Mouse (Mus musculus) heart, postnatal 0 days (tissue): ENCODE results near the gene Pnpo.

Source experiments
- CTCF ChIP-seq: IDR thresholded peaks from 2 replicates; pipeline ENCODE4 v1.5.1; 2016; ENCODE audit warnings: antibody characterized with exemption, control low read depth, low read depth
- EP300 ChIP-seq: IDR thresholded peaks from 2 replicates; pipeline ENCODE4 v1.6.1; 2016; ENCODE audit warnings: antibody characterized with exemption, low read depth

DNA sequence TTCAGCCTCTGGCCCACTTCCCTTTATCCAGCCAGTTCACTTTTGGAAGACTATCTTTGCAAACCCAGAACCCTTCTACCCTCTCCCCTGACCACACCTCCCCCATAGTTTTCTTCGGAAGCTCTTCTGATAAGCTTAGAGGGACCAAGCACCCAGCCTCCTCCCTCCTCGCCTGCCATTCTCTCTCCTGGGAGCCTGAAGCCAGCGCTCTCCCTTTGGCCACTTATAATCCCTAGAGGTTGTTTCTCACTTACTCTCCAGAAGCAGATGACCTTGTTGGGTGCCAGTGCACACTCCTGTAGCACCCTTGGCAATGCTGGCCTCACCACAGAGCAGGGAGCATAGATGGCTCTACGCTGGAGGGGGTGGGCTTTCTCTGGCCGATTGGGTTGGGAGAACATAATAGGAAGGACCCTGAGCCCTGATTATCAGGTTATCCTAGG is 25.5 kb upstream of the Pnpo start:
- TF ChIP-seq EP300 (no peak), CTCF (no peak)
